Mouse (Mus musculus) forebrain, embryonic 13.5 days (tissue): ENCODE measurements around the gene Fam214a. TPM values are rescaled to one million over a fixed set of nuclear protein-coding genes. Genes with fewer than 3 reads are reported as not detected.

Source experiments
- ATAC-seq: fragments of 200-750 bp; cut with Nextera tagmentation; 2 replicates; pipeline ENCODE4 v1.8.0; 2017
- H3K27ac ChIP-seq: fragments of 300-500 bp; sonication (generic); 2 replicates; pipeline ENCODE4 v1.5.1; 2015; ENCODE audit warnings: inconsistent platforms, mild to moderate bottlenecking, moderate library complexity
- H3K27me3 ChIP-seq: fragments of 300-500 bp; sonication (generic); 2 replicates; pipeline ENCODE4 v1.6.1; 2015; ENCODE audit warnings: mild to moderate bottlenecking, inconsistent platforms
- H3K36me3 ChIP-seq: fragments of 300-500 bp; sonication (generic); 2 replicates; pipeline ENCODE4 v1.6.1; 2015; ENCODE audit warnings: mild to moderate bottlenecking, inconsistent platforms; ENCODE audit not compliant: poor library complexity, severe bottlenecking
- H3K4me1 ChIP-seq: fragments of 300-500 bp; sonication (generic); 2 replicates; pipeline ENCODE4 v1.6.1; 2015; ENCODE audit warnings: inconsistent platforms
- H3K4me2 ChIP-seq: fragments of 300-500 bp; sonication (generic); 2 replicates; pipeline ENCODE4 v1.6.1; 2015; ENCODE audit warnings: inconsistent platforms, mild to moderate bottlenecking, moderate library complexity
- H3K4me3 ChIP-seq: fragments of 300-500 bp; sonication (generic); 2 replicates; pipeline ENCODE4 v1.5.1; 2015; ENCODE audit warnings: mild to moderate bottlenecking, inconsistent platforms
- H3K9ac ChIP-seq: fragments of 300-500 bp; sonication (generic); 2 replicates; pipeline ENCODE4 v1.6.1; 2015; ENCODE audit warnings: mild to moderate bottlenecking, inconsistent platforms
- H3K9me3 ChIP-seq: fragments of 300-500 bp; sonication (generic); replicated peaks from 2 replicates; pipeline ENCODE4 v1.6.1; 2016; ENCODE audit warnings: inconsistent platforms
- WGBS: fragments of 180-500 bp; shearing (Covaris S2); methylation state at CpG from one replicate; pipeline ENCODE4 v1.1.7; 2015; 5-methylcytosine and 5-hydroxymethylcytosine counted together
- polyA plus RNA-seq: library from polyadenylated mRNA; unstranded; fragments of >200 nt; fragmentation: Nextera tagmentation; extraction: Ambion mirVana; gene quantifications from 2 replicates; pipeline ENCODE4 v1.2.1, GENCODE M21; 2015

The Fam214a gene
- polyA plus RNA-seq, 1 experiment from 2014 or later = 25.7 TPM

GRCm38 (mm10) chr9:74923291-74923977, 29.2 kb upstream of the Fam214a start:
- no peak overlapping the region for H3K9ac ChIP-seq
- H3K36me3 ChIP-seq = no peaks in the 10 kb centered on the region
- no peaks in the 10 kb centered on the region for H3K9me3 ChIP-seq
- H3K27me3 ChIP-seq = no peaks in the 10 kb centered on the region
- peaks cover 26% of the 10 kb centered on the region for H3K4me1 ChIP-seq
- H3K4me3 ChIP-seq = no peak overlapping the region
- ATAC-seq = no peak
- no peak overlapping the region for H3K4me2 ChIP-seq
- 88% methylated on average over 6 of the region's 6 CpGs for WGBS
- H3K27ac ChIP-seq = no peak overlapping the region

GRCm38 (mm10) chr9:74925220-74925769, 27.4 kb upstream of the Fam214a start:
- peak overlapping the region; percentile 55 for H3K27ac ChIP-seq
- WGBS = 4% methylated on average over 10 of the region's 10 CpGs
- H3K9ac ChIP-seq = no peak overlapping the region
- H3K4me2 ChIP-seq = no peak overlapping the region
- H3K9me3 ChIP-seq = no peaks in the 10 kb centered on the region
- ATAC-seq = peak; percentile 85
- no peaks in the 10 kb centered on the region for H3K36me3 ChIP-seq
- peaks cover 26% of the 10 kb centered on the region for H3K4me1 ChIP-seq
- no peak overlapping the region for H3K4me3 ChIP-seq
- no peaks in the 10 kb centered on the region for H3K27me3 ChIP-seq

- Histone ChIP-seq H3K9me3 (no peaks in the 10 kb centered on the region), H3K27me3 (no peaks in the 10 kb centered on the region), H3K27ac (no peak overlapping the region), H3K36me3 (no peaks in the 10 kb centered on the region), H3K9ac (no peak overlapping the region), H3K4me3 (no peak overlapping the region), H3K4me2 (no peak overlapping the region), H3K4me1 (peaks cover 16% of the 10 kb centered on the region)
- ATAC-seq = no peak
- 92% methylated on average over 4 of the region's 4 CpGs for WGBS
These were observed 22.7 kb upstream of the Fam214a start for GRCm38 (mm10) chr9:74929981-74930423.

- H3K4me2 ChIP-seq = no peak overlapping the region
- no peaks in the 10 kb centered on the region for H3K9me3 ChIP-seq
- H3K4me1 ChIP-seq = peaks cover 9% of the 10 kb centered on the region
- no peak for ATAC-seq
- no peak overlapping the region for H3K27ac ChIP-seq
- H3K27me3 ChIP-seq = no peaks in the 10 kb centered on the region
- WGBS = 81% methylated on average over 5 of the region's 5 CpGs
- no peak overlapping the region for H3K4me3 ChIP-seq
- no peak overlapping the region for H3K9ac ChIP-seq
- H3K36me3 ChIP-seq = no peaks in the 10 kb centered on the region
These were observed 22.0 kb upstream of the Fam214a start for GRCm38 (mm10) chr9:74930653-74931052.

GRCm38 (mm10) chr9:74935289-74935688, 17.4 kb upstream of the Fam214a start:
- Histone ChIP-seq H3K9me3 (no peaks in the 10 kb centered on the region), H3K27ac (no peak overlapping the region), H3K4me1 (peaks cover 4% of the 10 kb centered on the region; the same call in 1 of the 2 replicates), H3K4me2 (no peak overlapping the region), H3K27me3 (no peaks in the 10 kb centered on the region), H3K36me3 (no peaks in the 10 kb centered on the region), H3K9ac (no peak overlapping the region), H3K4me3 (no peak overlapping the region)
- 91% methylated on average over 3 of the region's 3 CpGs for WGBS
- no peak for ATAC-seq

GRCm38 (mm10) chr9:74937761-74938160, 14.9 kb upstream of the Fam214a start:
- H3K9me3 ChIP-seq = no peaks in the 10 kb centered on the region
- H3K9ac ChIP-seq = no peak overlapping the region
- H3K27me3 ChIP-seq = no peaks in the 10 kb centered on the region
- no peak for ATAC-seq
- no peak overlapping the region for H3K4me3 ChIP-seq
- no peak overlapping the region for H3K4me2 ChIP-seq
- peaks cover 4% of the 10 kb centered on the region; the same call in 1 of the 2 replicates for H3K4me1 ChIP-seq
- WGBS = 90% methylated on average over 3 of the region's 3 CpGs
- no peak overlapping the region for H3K27ac ChIP-seq
- no peaks in the 10 kb centered on the region for H3K36me3 ChIP-seq

- WGBS = 87% methylated on average over 12 of the region's 12 CpGs
- Histone ChIP-seq H3K4me3 (no peak overlapping the region), H3K4me2 (no peak overlapping the region), H3K36me3 (no peaks in the 10 kb centered on the region), H3K9ac (no peak overlapping the region), H3K27ac (no peak overlapping the region), H3K9me3 (no peaks in the 10 kb centered on the region), H3K4me1 (no peaks in the 10 kb centered on the region), H3K27me3 (no peaks in the 10 kb centered on the region)
- no peak for ATAC-seq
These were observed 13.8 kb upstream of the Fam214a start for GRCm38 (mm10) chr9:74938670-74939534.

- Histone ChIP-seq H3K36me3 (no peaks in the 10 kb centered on the region), H3K27ac (no peak overlapping the region), H3K27me3 (no peaks in the 10 kb centered on the region), H3K9me3 (no peaks in the 10 kb centered on the region), H3K4me3 (no peak overlapping the region), H3K4me2 (no peak overlapping the region), H3K9ac (no peak overlapping the region), H3K4me1 (no peaks in the 10 kb centered on the region)
- 93% methylated on average over 8 of the region's 8 CpGs for WGBS
- no peak for ATAC-seq
These were observed 5.8 kb upstream of the Fam214a start for GRCm38 (mm10) chr9:74946713-74947402.

GRCm38 (mm10) chr9:74951491-74951890, 1.2 kb upstream of the Fam214a start:
- no peak overlapping the region for H3K4me3 ChIP-seq
- peaks cover 4% of the 10 kb centered on the region; the same call in 1 of the 2 replicates for H3K36me3 ChIP-seq
- 32% methylated on average over 3 of the region's 3 CpGs for WGBS
- H3K9me3 ChIP-seq = no peaks in the 10 kb centered on the region
- no peaks in the 10 kb centered on the region for H3K27me3 ChIP-seq
- no peak for ATAC-seq
- no peak overlapping the region for H3K4me2 ChIP-seq
- no peak overlapping the region for H3K9ac ChIP-seq
- H3K27ac ChIP-seq = no peak overlapping the region
- H3K4me1 ChIP-seq = peaks cover 21% of the 10 kb centered on the region

- H3K9me3 ChIP-seq = no peaks in the 10 kb centered on the region
- H3K4me3 ChIP-seq = peak overlapping the region; percentile 96
- no peak for ATAC-seq
- peak overlapping the region; percentile 95; the same call in 1 of the 2 replicates for H3K27ac ChIP-seq
- peaks cover 4% of the 10 kb centered on the region; the same call in 1 of the 2 replicates for H3K36me3 ChIP-seq
- H3K4me2 ChIP-seq = peak overlapping the region; percentile 81
- H3K4me1 ChIP-seq = peaks cover 21% of the 10 kb centered on the region
- no peaks in the 10 kb centered on the region for H3K27me3 ChIP-seq
- WGBS = 51% methylated on average over 5 of the region's 5 CpGs
- peak overlapping the region; percentile 60 for H3K9ac ChIP-seq
These were observed 578 bp upstream of the Fam214a start for GRCm38 (mm10) chr9:74952106-74952505.

GRCm38 (mm10) chr9:74953265-74953958, 728 bp downstream of the Fam214a start:
- WGBS = 8% methylated on average over 31 of the region's 31 CpGs
- peak overlapping the region; percentile 96 for H3K4me3 ChIP-seq
- H3K4me1 ChIP-seq = peaks cover 21% of the 10 kb centered on the region
- H3K27ac ChIP-seq = peak overlapping the region; percentile 95
- H3K4me2 ChIP-seq = peak overlapping the region; percentile 81
- ATAC-seq = no peak
- H3K9me3 ChIP-seq = no peaks in the 10 kb centered on the region
- peak overlapping the region; percentile 94 for H3K9ac ChIP-seq
- peaks cover 7% of the 10 kb centered on the region for H3K36me3 ChIP-seq
- no peaks in the 10 kb centered on the region for H3K27me3 ChIP-seq
